Mouse (Mus musculus) embryonic fibroblast, embryonic 13.5 days (primary cell): Measurements from ENCODE around the gene Nudt14.

Experiments used
- CTCF ChIP-seq: IDR thresholded peaks from 2 replicates; pipeline ENCODE4 v1.5.1; 2011; ENCODE audit warnings: mild to moderate bottlenecking, control low read depth, low read length, moderate library complexity, borderline replicate concordance; ENCODE audit not compliant: insufficient read depth
- POLR2A ChIP-seq: IDR thresholded peaks from 2 replicates; pipeline ENCODE4 v1.6.1; 2011; ENCODE audit warnings: low read depth, mild to moderate bottlenecking, control low read depth, low read length, moderate library complexity

GRCm38 (mm10) chr12:112897522-112898212 lies 44.3 kb downstream of the Nudt14 start:
- TF ChIP-seq CTCF, result no peak
- no peak for TF ChIP-seq POLR2A
